Mouse (Mus musculus) MEL (cell line): ENCODE measurements around the gene AI182371. TPM values are rescaled to one million over a fixed set of nuclear protein-coding genes. Genes with fewer than 3 reads are reported as not detected.

ENCODE experiments used
- DNase-seq: peaks from one replicate; pipeline ENCODE4 v3.0.0; 2011; ENCODE audit warnings: low read depth, low spot score
- H3K27ac ChIP-seq: 2 replicates; pipeline ENCODE4 v1.5.1; 2012; ENCODE audit warnings: low read depth, mild to moderate bottlenecking, control low read depth, low read length, moderate library complexity; ENCODE audit not compliant: control insufficient read depth
- H3K27me3 ChIP-seq, 2 experiments: fragments of 150-350 bp in 1 of 2; sonication (generic) in 1 of 2; 2 replicates each; pipeline ENCODE4 v1.6.1; 2012; ENCODE audit warnings: low read length in 2 of 2, mild to moderate bottlenecking in 2 of 2, improper control_type of control experiment in 1 of 2, moderate library complexity in 1 of 2; ENCODE audit not compliant: insufficient read depth in 2 of 2, control insufficient read depth in 1 of 2
- H3K36me3 ChIP-seq, 2 experiments: 2 replicates each; pipeline ENCODE4 v1.6.1; 2012 to 2014; ENCODE audit warnings: low read length in 2 of 2, improper control_type of control experiment in 1 of 2, inconsistent platforms in 1 of 2, mild to moderate bottlenecking in 1 of 2; ENCODE audit not compliant: insufficient read depth in 2 of 2, control insufficient read depth in 1 of 2
- H3K4me1 ChIP-seq, 2 experiments: fragments of 150-350 bp in 1 of 2; sonication (generic) in 1 of 2; 2 replicates each; pipeline ENCODE4 v1.6.1; 2012; ENCODE audit warnings: low read length in 2 of 2, improper control_type of control experiment in 1 of 2, mild to moderate bottlenecking in 1 of 2; ENCODE audit not compliant: insufficient read depth in 2 of 2, control insufficient read depth in 1 of 2
- H3K4me3 ChIP-seq, 2 experiments: fragments of 150-350 bp in 1 of 2; sonication (generic) in 1 of 2; 2 replicates each; pipeline ENCODE4 v1.5.1; 2012; ENCODE audit warnings: low read depth in 2 of 2, low read length in 2 of 2, mild to moderate bottlenecking in 2 of 2, moderate library complexity in 2 of 2, control low read depth in 1 of 2, improper control_type of control experiment in 1 of 2; ENCODE audit not compliant: control insufficient read depth in 1 of 2, insufficient read depth in 1 of 2
- H3K79me2 ChIP-seq: 2 replicates; pipeline ENCODE4 v1.6.1; 2012; ENCODE audit warnings: mild to moderate bottlenecking, low read length, moderate library complexity; ENCODE audit not compliant: control insufficient read depth, poor library complexity, insufficient read depth
- H3K9ac ChIP-seq: 2 replicates; pipeline ENCODE4 v1.6.1; 2012; ENCODE audit warnings: low read depth, mild to moderate bottlenecking, control low read depth, low read length, moderate library complexity; ENCODE audit not compliant: control insufficient read depth, poor library complexity, severe bottlenecking
- H3K9me3 ChIP-seq: fragments of 150-350 bp; sonication (generic); replicated peaks from 2 replicates; pipeline ENCODE4 v1.6.1; 2012; ENCODE audit warnings: mild to moderate bottlenecking, low read length, improper control_type of control experiment, moderate library complexity; ENCODE audit not compliant: insufficient read depth
- CHD2 ChIP-seq: IDR thresholded peaks from 2 replicates; pipeline ENCODE4 v1.6.1; 2011; ENCODE audit warnings: low read length, improper control_type of control experiment
- CTCF ChIP-seq, 3 experiments: IDR thresholded peaks in 2 of 3; conservative IDR thresholded peaks in 1 of 3; 2 replicates each; pipeline ENCODE4 v1.5.1; 2011 to 2012; ENCODE audit warnings: low read length in 3 of 3, low read depth in 2 of 3, mild to moderate bottlenecking in 2 of 3, improper control_type of control experiment in 1 of 3, inconsistent platforms in 1 of 3, mixed read lengths in 1 of 3, moderate library complexity in 1 of 3; ENCODE audit not compliant: control insufficient read depth in 1 of 3, insufficient read depth in 1 of 3, poor library complexity in 1 of 3, severe bottlenecking in 1 of 3
- EP300 ChIP-seq, 2 experiments: IDR thresholded peaks; 2 replicates each; pipeline ENCODE4 v1.6.1; 2011; ENCODE audit warnings: improper control_type of control experiment in 2 of 2, low read length in 2 of 2, low read depth in 1 of 2, mild to moderate bottlenecking in 1 of 2
- ETS1 ChIP-seq: IDR thresholded peaks from 2 replicates; pipeline ENCODE4 v1.6.1; 2012; ENCODE audit warnings: low read depth, mild to moderate bottlenecking, inconsistent platforms, low read length, improper control_type of control experiment, moderate library complexity
- GABPA ChIP-seq: IDR thresholded peaks from 2 replicates; pipeline ENCODE4 v1.6.1; 2012; ENCODE audit warnings: low read depth, mild to moderate bottlenecking, inconsistent platforms, low read length, improper control_type of control experiment, moderate library complexity
- GATA1 ChIP-seq: IDR thresholded peaks from 2 replicates; pipeline ENCODE4 v1.6.1; 2011; ENCODE audit warnings: low read depth, low read length, improper control_type of control experiment
- HCFC1 ChIP-seq: IDR thresholded peaks from 2 replicates; pipeline ENCODE4 v1.6.1; 2012; ENCODE audit warnings: low read depth, mild to moderate bottlenecking, inconsistent platforms, low read length, improper control_type of control experiment, moderate library complexity
- JUND ChIP-seq: IDR thresholded peaks from 2 replicates; pipeline ENCODE4 v1.6.1; 2011; ENCODE audit warnings: low read depth, mild to moderate bottlenecking, improper control_type of control experiment, low read length
- MYB ChIP-seq: IDR thresholded peaks from 2 replicates; pipeline ENCODE4 v1.6.1; 2011; ENCODE audit warnings: mild to moderate bottlenecking, low read depth, low read length, improper control_type of control experiment
- NELFE ChIP-seq: IDR thresholded peaks from 2 replicates; pipeline ENCODE4 v1.6.1; 2011; ENCODE audit warnings: low read depth, low read length, improper control_type of control experiment
- NRF1 ChIP-seq: IDR thresholded peaks from 2 replicates; pipeline ENCODE4 v1.6.1; 2014; ENCODE audit warnings: low read depth, mild to moderate bottlenecking, inconsistent platforms, low read length, improper control_type of control experiment, moderate library complexity; ENCODE audit not compliant: poor library complexity, insufficient read depth, severe bottlenecking
- POLR2A ChIP-seq, 2 experiments: IDR thresholded peaks; 2 replicates each; pipeline ENCODE4 v1.6.1; 2011 to 2012; ENCODE audit warnings: low read length in 2 of 2, mild to moderate bottlenecking in 2 of 2, control low read depth in 1 of 2, improper control_type of control experiment in 1 of 2, low read depth in 1 of 2, moderate library complexity in 1 of 2; ENCODE audit not compliant: control insufficient read depth in 1 of 2, insufficient read depth in 1 of 2, poor library complexity in 1 of 2
- POLR2AphosphoS2 ChIP-seq: IDR thresholded peaks from 2 replicates; pipeline ENCODE4 v1.6.1; 2011; ENCODE audit warnings: low read length, improper control_type of control experiment
- RAD21 ChIP-seq: IDR thresholded peaks from 2 replicates; pipeline ENCODE4 v1.6.1; 2011; ENCODE audit warnings: mild to moderate bottlenecking, low read depth, low read length, improper control_type of control experiment
- SMC3 ChIP-seq: IDR thresholded peaks from 2 replicates; pipeline ENCODE4 v1.6.1; 2011; ENCODE audit warnings: low read depth, low read length, improper control_type of control experiment
- UBTF ChIP-seq: IDR thresholded peaks from 2 replicates; pipeline ENCODE4 v1.6.1; 2012; ENCODE audit warnings: low read depth, mild to moderate bottlenecking, inconsistent platforms, low read length, improper control_type of control experiment, moderate library complexity, borderline replicate concordance; ENCODE audit not compliant: insufficient read depth
- ZC3H11A ChIP-seq: IDR thresholded peaks from 2 replicates; pipeline ENCODE4 v1.6.1; 2012; ENCODE audit warnings: low read depth, mild to moderate bottlenecking, inconsistent platforms, low read length, improper control_type of control experiment
- polyA plus RNA-seq, 2 experiments: library from polyadenylated mRNA; stranded (reverse) in 1 of 2; unstranded in 1 of 2; fragments of >175 nt in 1 of 2; fragments of >200 nt in 1 of 2; gene quantifications; 2 replicates each; pipeline versions ENCODE4 v1.2.1 to v1.2.4; 2012; ENCODE audit warnings: low replicate concordance in 2 of 2, low read depth in 1 of 2; ENCODE audit not compliant: insufficient read length in 2 of 2, insufficient read depth in 1 of 2, missing spikeins in 1 of 2
- total RNA-seq: library from RNA; depleted of rRNA; stranded (reverse); fragments of 300-350 nt; gene quantifications from 2 replicates; pipeline ENCODE4 v1.2.3, GENCODE M21; 2012

The AI182371 gene
- total and polyA plus RNA-seq, 3 experiments: 0.12 to 0.40 TPM; not detected in 1

GRCm38 (mm10) chr2:35107984-35108635 lies 6.8 kb upstream of the AI182371 start:
- peak; percentile 63 for DNase-seq
- no peak overlapping the region for H3K4me3 ChIP-seq
- H3K27me3 ChIP-seq: no peaks in the 10 kb centered on the region
- peaks cover 0 to 8% of the 10 kb centered on the region in 2 experiments; a peak in 2 of 4 replicates for H3K4me1 ChIP-seq
- no peaks in the 10 kb centered on the region for H3K9me3 ChIP-seq
- no peaks in the 10 kb centered on the region for H3K79me2 ChIP-seq
- peaks cover 0 to 11% of the 10 kb centered on the region in 2 experiments; a peak in 2 of 4 replicates for H3K36me3 ChIP-seq
- H3K27ac ChIP-seq: no peak overlapping the region
- no peak overlapping the region for H3K9ac ChIP-seq
- TF ChIP-seq RAD21 (peak; percentile 49), MYB (no peak), UBTF (no peak), SMC3 (peak; percentile 37; the same call in 1 of the 2 replicates), CTCF (IDR thresholded peaks at IDR 0.05 in 2 of 3, conservative IDR thresholded peaks at IDR 0.05 in 1 of 3; ENCODE audit: control insufficient read depth in 1 of 3, insufficient read depth in 1 of 3, low read depth in 2 of 3, low read length in 3 of 3, poor library complexity in 1 of 3, severe bottlenecking in 1 of 3) (peak; percentile 32 to 59 (median 56); a peak in 5 of 6 replicates), NRF1 (no peak)

DNA sequence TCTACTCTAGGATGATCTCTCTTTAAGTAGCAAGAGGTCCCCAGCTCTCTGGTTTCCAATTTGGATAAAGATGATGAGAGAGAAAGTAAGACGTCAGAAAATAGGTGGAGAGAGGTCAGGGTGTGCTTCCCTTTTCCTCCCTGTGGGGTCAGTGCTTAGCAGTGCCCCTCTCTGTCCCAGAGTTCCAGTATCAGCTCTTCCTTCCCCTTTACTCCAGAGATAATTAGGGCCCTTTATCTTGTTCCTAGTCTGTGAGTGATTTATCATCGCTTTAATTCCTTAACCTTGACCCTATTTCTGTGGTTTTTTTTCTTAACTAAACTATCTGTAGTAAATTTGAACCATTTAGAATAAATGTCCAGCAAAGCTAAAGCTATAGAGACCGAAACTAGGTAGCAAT lies 3.5 kb upstream of the AI182371 start:
- Histone ChIP-seq H3K27me3 (no peaks in the 10 kb centered on the region), H3K9me3 (no peaks in the 10 kb centered on the region), H3K27ac (no peak overlapping the region), H3K4me3 (no peak overlapping the region), H3K79me2 (no peaks in the 10 kb centered on the region), H3K36me3 (peaks cover 0 to 5% of the 10 kb centered on the region in 2 experiments; a peak in 1 of 4 replicates), H3K9ac (no peak overlapping the region), H3K4me1 (peaks cover 0 to 3% of the 10 kb centered on the region in 2 experiments; a peak in 1 of 4 replicates)
- DNase-seq: peak; percentile 9
- TF ChIP-seq EP300 (IDR thresholded peaks at IDR 0.05; ENCODE audit: low read depth in 1 of 2, low read length in 2 of 2) (0 out of 4 replicates have a peak, but pooled peaks of 1 of the 2 experiments have one; percentile 9), RAD21 (no peak), GATA1 (0 out of 2 replicates have a peak, but pooled peaks have one; percentile 54), JUND (no peak)
- TF ChIP-seq, all 39 proteins: peak for 2

GRCm38 (mm10) chr2:35103558-35103957 lies 2.2 kb upstream of the AI182371 start:
- Histone ChIP-seq H3K9ac (no peak overlapping the region), H3K36me3 (peaks cover 0 to 5% of the 10 kb centered on the region in 2 experiments; a peak in 1 of 4 replicates), H3K79me2 (no peaks in the 10 kb centered on the region), H3K27me3 (no peaks in the 10 kb centered on the region), H3K4me1 (peaks cover 0 to 3% of the 10 kb centered on the region in 2 experiments; a peak in 1 of 4 replicates), H3K9me3 (no peaks in the 10 kb centered on the region), H3K4me3 (no peak overlapping the region), H3K27ac (no peak overlapping the region)
- DNase-seq: no peak
- TF ChIP-seq CTCF (IDR thresholded peaks at IDR 0.05 in 2 of 3, conservative IDR thresholded peaks at IDR 0.05 in 1 of 3; ENCODE audit: control insufficient read depth in 1 of 3, insufficient read depth in 1 of 3, low read depth in 2 of 3, low read length in 3 of 3, poor library complexity in 1 of 3, severe bottlenecking in 1 of 3) (no peak), CHD2 (no peak), JUND (no peak), POLR2AphosphoS2 (no peak), GABPA (no peak), POLR2A (IDR thresholded peaks at IDR 0.05; ENCODE audit: control insufficient read depth in 1 of 2, insufficient read depth in 1 of 2, low read depth in 1 of 2, low read length in 2 of 2, poor library complexity in 1 of 2) (no peak), HCFC1 (no peak), ZC3H11A (no peak), ETS1 (no peak), NELFE (no peak), EP300 (IDR thresholded peaks at IDR 0.05; ENCODE audit: low read depth in 1 of 2, low read length in 2 of 2) (no peak)
